Mouse (Mus musculus): ENCODE measurements around the gene Olfr384. TPM values are rescaled to one million over a fixed set of nuclear protein-coding genes. Genes with fewer than 3 reads are reported as not detected.

Gene Olfr384
- not detected for total RNA-seq (2023)

DNA sequence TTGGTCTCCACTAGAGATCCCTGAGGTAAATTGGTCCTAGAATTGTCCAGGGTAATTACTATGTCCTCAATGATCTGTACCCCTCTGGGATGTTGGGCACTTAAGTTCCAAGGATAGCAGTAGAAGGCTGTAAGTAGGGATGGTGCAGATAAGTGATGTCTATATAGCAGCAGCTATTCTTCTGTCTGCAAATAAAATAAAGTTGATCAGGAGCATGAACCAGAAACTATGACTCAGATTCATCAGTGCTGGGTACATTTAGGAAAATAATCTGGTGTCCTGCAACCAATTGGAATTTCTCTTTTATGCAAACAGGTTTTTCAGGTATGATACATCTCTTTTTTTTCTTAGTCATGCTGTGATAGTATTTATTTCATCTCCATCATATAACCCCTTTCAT lies at the start of gene Olfr384:
Olfr384 (plus strand) TSS at position 301 of the 400 bp plus-strand sequence.

DNA sequence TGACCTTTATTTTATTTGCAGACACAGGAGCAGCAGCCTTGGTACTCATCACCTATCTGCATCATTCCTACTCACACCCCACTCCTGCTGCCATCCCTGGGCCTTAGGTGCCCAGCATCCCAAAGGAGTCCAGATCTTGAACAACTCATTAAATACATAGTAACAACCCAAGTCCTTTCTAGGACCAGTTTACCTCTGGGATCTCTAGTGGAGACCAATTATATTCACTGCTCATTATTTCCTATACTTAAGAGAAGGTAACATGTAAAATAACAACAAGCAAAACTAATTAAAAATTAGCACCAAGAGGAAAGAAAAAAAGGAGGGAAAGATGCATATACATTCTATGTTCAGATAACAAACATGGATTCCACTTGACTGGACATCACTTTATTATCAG lies 5.5 kb upstream of the Olfr384 start, which contains the start of gene Olfr385:
Olfr385 (minus strand) TSS at position 101 of the 400 bp plus-strand sequence.

Other genes with a start within 250 kb of the Olfr384 start
- gene Olfr20, start 247.8 kb upstream of the Olfr384 start, total RNA-seq (2023) = not detected
- not detected for gene Olfr376, start 227.3 kb upstream of the Olfr384 start, total RNA-seq (2023)
- gene Olfr1, start 199.0 kb upstream of the Olfr384 start, total RNA-seq (2023) = not detected
- not detected for gene Olfr378, start 170.1 kb upstream of the Olfr384 start, total RNA-seq (2023)
- gene Olfr380, start 141.1 kb upstream of the Olfr384 start, total RNA-seq (2023) = not detected
- gene Olfr381, start 107.0 kb upstream of the Olfr384 start, total RNA-seq (2023) = not detected
- gene Olfr382, start 81.4 kb upstream of the Olfr384 start, total RNA-seq (2023) = not detected
- not detected for gene Olfr385, start 5.6 kb upstream of the Olfr384 start, total RNA-seq (2023)
- gene Zfp735, start 90.2 kb downstream of the Olfr384 start, total RNA-seq (2023) = not detected
- not detected for gene Olfr389, start 182.1 kb downstream of the Olfr384 start, total RNA-seq (2023)
- gene Olfr390, start 184.4 kb downstream of the Olfr384 start, total RNA-seq (2023) = not detected
- not detected for gene Olfr391-ps, start 204.5 kb downstream of the Olfr384 start, total RNA-seq (2023)
- gene Olfr392, start 218.5 kb downstream of the Olfr384 start, total RNA-seq (2023) = not detected

Data from B cell, adult 67 days (primary cell).